Mouse (Mus musculus) neutrophil, adult 5-6 weeks (primary cell): ENCODE measurements around the gene 1700088E04Rik. TPM values are rescaled to one million over a fixed set of nuclear protein-coding genes. Genes with fewer than 3 reads are reported as not detected.

Source experiments
- ATAC-seq: fragments of 151-379, 151-347 bp; 2 replicates; pipeline ENCODE4 v1.8.0; 2017; ENCODE audit warnings: mild to moderate bottlenecking, moderate TSS enrichment; ENCODE audit not compliant: insufficient number of reproducible peaks, poor library complexity, low FRiP score, severe bottlenecking; ENCODE audit errors: extremely low read depth
- total RNA-seq: library from RNA; stranded (forward); fragments of 200-1000 nt; gene quantifications from 2 replicates; pipeline ENCODE4 v1.2.3, GENCODE M21; 2017

1700088E04Rik gene
- total RNA-seq: 0.12 and 0.49 TPM in 2 replicates

DNA sequence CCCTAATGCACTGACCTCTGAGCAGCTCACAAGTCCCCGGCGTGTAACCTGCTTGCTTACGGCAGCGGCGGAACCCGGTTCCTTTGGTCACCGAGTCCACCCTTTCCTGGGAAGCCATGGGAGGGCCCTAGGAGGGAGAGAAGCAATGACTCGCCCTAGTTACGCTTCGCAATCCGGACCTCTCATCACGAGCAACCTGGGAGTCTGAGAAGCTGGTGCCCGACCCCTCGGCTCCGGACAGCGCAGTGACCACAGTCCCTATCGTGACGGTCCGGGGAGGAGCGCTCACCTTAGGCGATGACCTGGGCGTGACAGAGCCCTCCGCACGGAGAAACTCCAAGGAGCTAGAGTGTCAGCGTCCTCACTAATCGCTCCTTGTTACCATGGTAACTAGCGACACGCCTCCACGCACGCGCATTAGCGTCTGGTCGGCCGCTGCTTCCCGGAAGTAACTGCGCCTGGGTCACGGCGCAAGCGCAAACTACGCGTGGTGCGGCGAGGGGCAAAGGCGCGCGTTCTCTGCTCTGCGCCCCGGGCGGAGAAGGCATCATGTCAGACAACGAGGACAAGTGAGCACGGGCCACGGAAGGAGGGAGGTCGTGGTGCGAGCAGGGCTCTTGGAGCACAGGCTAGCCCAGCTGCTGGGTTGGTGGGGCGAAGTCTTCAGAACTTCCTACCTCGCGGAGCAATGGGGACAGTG lies at the start of gene 1700088E04Rik, which contains the start of gene Polr2f:
1700088E04Rik (minus strand) TSS at position 388 of the 700 bp plus-strand sequence.
Polr2f (plus strand) TSS at position 144 of the 700 bp plus-strand sequence.
- peak; percentile 91 for ATAC-seq

GRCm38 (mm10) chr15:79187819-79188218 lies 46.8 kb upstream of the 1700088E04Rik start:
- ATAC-seq: no peak

DNA sequence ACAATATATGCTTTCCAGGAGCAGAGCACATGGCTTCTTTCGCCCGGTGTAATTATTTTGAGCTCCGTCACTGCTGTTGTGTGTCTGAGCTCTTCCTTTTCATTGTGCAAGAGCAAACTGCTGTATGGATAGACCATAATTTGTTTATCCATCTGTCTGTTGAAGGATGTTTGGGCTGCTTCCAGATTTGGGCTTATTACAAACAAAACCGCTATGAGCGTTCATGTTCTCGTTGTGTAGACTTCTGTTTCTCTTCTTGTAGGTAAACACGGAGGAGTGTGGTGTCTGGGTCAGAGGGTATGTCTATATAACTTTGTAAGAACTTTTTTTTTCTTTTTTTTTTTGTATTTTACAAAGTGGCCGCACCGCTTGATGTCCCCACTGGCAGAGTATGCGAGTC lies 44.2 kb upstream of the 1700088E04Rik start:
- ATAC-seq: no peak

DNA sequence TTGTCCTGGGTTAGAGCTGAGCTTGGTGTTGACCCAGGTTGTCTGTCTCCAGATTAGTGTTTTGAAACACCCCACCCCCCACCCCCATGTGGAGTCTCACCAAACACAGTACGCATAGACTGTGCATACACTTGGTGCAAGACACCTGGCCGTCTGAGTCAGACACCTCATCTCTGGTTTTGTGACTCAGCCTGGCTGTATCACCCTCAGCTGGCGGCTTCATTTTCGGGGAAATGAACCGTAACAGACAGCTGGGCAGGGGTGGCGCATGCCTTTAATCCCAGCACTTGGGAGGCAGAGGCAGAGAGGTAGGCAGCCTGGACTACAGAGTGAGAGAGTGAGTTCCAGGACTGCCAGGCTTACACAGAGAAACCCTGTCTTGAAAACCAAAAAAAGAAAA lies 35.9 kb upstream of the 1700088E04Rik start:
- no peak for ATAC-seq

DNA sequence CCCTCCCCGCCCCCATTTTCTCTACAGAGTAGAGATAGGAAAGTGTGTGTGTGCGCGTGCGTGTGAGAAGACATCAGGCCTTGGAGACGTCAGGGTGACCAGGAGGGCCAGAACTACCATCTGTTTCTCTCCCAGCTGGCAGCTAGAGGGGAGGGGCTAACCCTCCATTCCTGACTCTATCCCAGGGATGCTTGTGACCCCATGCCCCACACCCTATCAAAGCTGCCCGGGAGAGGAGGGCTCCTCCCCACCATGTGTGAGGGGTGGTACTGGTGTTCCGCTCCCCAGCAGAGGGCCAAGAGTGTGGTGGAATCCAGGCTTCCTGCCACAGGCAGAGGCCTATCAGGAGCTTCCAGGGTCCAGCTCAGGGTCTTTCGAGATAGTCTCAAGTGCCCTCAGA lies 25.7 kb upstream of the 1700088E04Rik start:
- no peak for ATAC-seq

GRCm38 (mm10) chr15:79165140-79165539 lies 24.1 kb upstream of the 1700088E04Rik start, which contains the start of gene Sox10:
Gene Sox10 (minus strand): TSS chr15:79165240.
- no peak for ATAC-seq

- ATAC-seq: no peak
These were observed 23.2 kb upstream of the 1700088E04Rik start for GRCm38 (mm10) chr15:79164251-79164650.

GRCm38 (mm10) chr15:79162822-79163221 lies 21.8 kb upstream of the 1700088E04Rik start:
- ATAC-seq: no peak

- ATAC-seq: no peak
These were observed 21.2 kb upstream of the 1700088E04Rik start for GRCm38 (mm10) chr15:79162301-79162700.

GRCm38 (mm10) chr15:79155572-79155971 lies 14.5 kb upstream of the 1700088E04Rik start:
- ATAC-seq: no peak

GRCm38 (mm10) chr15:79152709-79153108 lies 11.7 kb upstream of the 1700088E04Rik start:
- ATAC-seq: no peak

GRCm38 (mm10) chr15:79151881-79152280 lies 10.8 kb upstream of the 1700088E04Rik start:
- no peak for ATAC-seq

- peak; percentile 59 for ATAC-seq
These were observed 7.5 kb upstream of the 1700088E04Rik start for GRCm38 (mm10) chr15:79148533-79148932.

GRCm38 (mm10) chr15:79145522-79145921 lies 4.5 kb upstream of the 1700088E04Rik start:
- ATAC-seq: no peak

DNA sequence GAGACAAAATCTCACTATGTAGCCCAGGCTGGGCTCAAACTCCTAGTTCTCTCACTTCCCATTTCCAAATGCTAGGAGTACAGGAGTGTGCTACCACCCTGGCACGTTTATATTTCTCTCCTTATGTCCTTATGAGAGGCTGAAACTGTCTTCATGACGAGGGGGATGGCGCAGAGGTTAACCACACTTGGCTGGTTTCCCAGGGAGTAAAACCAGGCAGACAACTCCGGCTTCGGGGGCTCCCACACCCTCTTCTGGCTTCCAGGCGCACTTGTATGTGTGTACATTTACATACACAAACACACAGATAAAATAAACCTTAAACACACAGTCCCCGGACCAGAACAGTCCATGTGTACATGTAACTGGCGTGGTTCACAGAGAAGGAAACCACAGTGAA lies 3.0 kb upstream of the 1700088E04Rik start:
- no peak for ATAC-seq

- ATAC-seq: no peak
These were observed 2.3 kb upstream of the 1700088E04Rik start for GRCm38 (mm10) chr15:79143316-79143715.

DNA sequence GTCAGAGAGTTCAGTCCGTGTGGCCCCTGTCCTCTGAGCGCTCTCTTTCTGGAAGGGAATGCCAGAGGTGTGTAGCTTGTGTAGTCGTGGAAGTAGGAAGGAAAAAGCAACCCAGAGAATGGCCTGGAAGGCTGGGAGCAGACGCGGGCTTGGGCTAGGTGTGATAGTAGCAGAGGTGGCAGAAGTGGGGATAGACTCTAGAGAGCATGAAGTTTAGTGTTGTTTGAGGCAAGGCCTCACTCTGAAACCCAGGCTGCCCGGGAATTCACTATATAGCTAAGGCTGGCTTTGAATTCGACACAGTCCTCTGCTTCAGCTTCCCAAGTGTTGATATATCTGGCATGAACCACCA lies 489 bp upstream of the 1700088E04Rik start:
- no peak for ATAC-seq

GRCm38 (mm10) chr15:79139640-79140039 lies 1.4 kb downstream of the 1700088E04Rik start:
- ATAC-seq: no peak

- ATAC-seq: no peak
These were observed 5.1 kb downstream of the 1700088E04Rik start for GRCm38 (mm10) chr15:79135783-79136575.

GRCm38 (mm10) chr15:79135332-79135731 lies 5.7 kb downstream of the 1700088E04Rik start:
- no peak for ATAC-seq
